Mouse (Mus musculus): ENCODE results near the gene Sycp1.

Sycp1 gene

GRCm38 (mm10) chr3:102935451-102936354 lies at the start of gene Sycp1:
Sycp1 (minus strand) TSS chr3:102936100.
- no peak for DNase-seq

DNA sequence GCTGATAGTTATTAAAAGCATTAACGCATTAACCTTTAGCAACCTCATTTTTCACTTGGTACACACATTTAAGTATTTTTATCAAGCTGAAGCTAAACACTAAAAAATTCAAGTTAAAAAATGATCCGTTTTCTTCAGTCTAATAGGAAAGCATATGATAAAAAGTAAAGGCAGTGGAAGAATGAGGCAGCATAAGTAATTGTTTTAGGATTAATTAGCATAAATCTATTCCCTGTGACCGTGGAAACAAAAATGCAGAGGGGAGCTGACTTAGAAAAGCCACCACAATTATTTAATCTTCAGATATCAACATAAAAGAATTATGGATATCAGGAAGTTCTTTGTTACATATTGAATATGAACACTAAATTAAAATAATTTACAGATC lies 44.4 kb upstream of the Sycp1 start:
- no peak for DNase-seq

DNA sequence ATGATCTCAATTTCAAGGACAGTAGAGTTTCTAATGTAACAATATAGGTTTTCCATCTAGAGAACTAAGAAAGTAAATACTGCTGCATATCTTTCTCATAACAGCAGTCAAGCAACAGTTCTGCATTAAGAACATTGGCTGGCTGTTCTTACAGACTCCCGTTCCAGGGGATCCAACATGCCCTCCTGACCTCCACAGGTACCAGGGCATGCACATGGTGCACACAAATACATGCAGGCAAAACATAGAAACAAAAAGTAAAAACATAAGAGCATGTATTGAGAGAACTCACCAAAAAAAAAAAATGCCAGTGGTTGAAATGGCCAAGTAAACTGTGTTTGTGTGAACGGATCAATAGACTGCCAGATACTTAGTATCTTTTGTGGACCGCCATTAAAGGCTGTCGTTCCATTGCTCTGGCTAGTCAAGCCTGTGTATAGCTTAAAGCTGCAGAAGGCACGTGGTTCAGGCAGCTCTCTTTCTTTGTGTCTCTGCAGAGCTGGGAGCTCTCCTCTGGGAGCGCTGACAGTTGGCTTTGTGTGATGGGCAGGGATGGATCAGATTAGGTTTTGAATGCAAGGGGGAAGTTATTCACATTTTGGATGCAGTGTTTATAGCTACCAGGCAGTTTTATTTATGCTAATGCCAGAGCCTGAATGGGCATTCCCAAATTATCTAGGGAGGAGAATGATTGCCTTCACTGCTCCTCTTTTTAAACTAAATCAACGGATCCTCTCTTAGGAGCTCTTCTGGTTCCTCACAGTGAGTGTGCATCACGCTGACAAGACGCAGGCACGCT lies 43.8 kb upstream of the Sycp1 start:
- DNase-seq: no peak

DNA sequence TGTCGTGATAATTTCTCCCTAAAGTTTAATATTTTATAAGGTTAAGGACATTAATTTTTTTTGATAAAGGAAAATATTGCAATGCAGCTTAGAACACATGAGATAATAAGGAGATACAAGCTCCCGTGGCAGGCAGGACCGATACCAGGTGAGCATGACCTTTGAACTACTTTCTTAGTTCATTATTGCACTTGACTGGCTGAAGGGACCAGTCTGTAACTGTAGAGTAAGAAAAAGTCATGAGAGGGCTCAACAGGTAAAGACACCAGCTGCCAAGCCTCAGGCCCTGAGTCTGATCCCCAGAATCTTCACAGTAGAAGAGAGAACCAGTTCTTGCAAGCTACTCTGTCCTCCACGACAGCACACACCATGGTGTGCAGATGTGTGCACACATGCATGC lies 41.0 kb upstream of the Sycp1 start:
- no peak for DNase-seq

- no peak for DNase-seq
Measured at GRCm38 (mm10) chr3:102970508-102970907, 34.6 kb upstream of the Sycp1 start.

DNA sequence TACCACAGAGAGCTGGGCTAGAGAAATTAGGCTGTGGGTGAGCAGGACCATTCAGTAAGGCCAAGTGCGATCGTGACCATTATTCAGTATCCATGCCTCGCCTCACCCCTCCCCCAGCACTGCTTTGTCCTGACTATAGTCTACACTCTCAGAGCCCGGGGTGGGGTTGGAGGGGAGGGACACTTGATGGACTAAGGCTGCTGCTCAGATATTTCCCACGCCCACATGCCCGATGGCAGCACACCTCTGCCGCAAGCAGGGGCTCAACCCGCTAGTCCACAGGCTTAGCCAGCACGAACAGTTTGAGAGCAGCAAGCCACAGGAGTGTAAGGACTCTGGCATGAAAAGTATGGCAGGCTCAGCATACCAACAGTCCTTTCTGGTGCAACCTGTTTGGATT lies 34.2 kb upstream of the Sycp1 start:
- no peak for DNase-seq

- no peak for DNase-seq
Measured at GRCm38 (mm10) chr3:102964033-102964432, 28.1 kb upstream of the Sycp1 start, which contains the start of gene Nr1h5. Nr1h5 (minus strand) TSS chr3:102964133.

GRCm38 (mm10) chr3:102955596-102955995 lies 19.7 kb upstream of the Sycp1 start:
- no peak for DNase-seq

DNA sequence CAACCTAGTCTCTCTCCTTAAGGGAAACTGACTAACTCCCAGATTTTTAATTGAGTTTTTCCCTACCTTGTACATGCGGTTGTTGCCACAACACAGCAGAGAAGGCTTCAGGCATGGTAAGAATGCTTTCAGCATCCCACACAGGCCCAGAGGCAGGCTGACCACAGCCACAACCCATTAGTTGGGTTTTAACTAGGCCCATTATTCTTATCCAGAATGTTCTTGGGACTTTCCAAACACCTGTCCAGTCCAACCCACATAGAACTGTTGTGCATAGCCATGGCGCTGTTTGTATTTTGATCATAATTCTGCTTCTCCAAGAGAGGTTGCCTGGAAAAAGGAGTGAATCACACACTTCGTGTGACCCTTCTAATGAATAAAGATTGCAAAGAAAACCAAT lies 19.2 kb upstream of the Sycp1 start:
- DNase-seq: no peak

- no peak for DNase-seq
Measured at GRCm38 (mm10) chr3:102954476-102954875, 18.6 kb upstream of the Sycp1 start.

DNA sequence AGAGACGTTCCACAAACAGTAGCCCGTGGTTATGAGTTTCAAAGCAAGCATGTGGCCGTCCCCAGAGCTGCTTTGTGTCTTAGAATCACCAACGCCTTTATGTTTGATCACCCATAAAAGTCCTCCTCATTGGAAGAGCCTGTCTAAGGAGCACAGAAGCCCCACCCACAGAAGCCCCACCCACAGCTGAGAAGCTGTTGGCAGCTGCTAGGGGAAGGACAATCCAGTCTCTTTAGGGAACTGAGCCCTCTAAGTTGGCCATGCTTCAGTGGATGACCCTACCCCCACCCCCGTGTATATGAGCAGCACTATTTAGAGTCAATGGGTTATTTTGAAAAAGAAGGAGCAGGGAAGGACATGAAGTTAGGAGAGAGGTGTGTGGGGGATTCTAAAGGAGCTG lies 11.0 kb upstream of the Sycp1 start:
- DNase-seq: no peak

GRCm38 (mm10) chr3:102946312-102946711 lies 10.4 kb upstream of the Sycp1 start:
- no peak for DNase-seq

GRCm38 (mm10) chr3:102938100-102938499 lies 2.2 kb upstream of the Sycp1 start:
- DNase-seq: no peak

DNA sequence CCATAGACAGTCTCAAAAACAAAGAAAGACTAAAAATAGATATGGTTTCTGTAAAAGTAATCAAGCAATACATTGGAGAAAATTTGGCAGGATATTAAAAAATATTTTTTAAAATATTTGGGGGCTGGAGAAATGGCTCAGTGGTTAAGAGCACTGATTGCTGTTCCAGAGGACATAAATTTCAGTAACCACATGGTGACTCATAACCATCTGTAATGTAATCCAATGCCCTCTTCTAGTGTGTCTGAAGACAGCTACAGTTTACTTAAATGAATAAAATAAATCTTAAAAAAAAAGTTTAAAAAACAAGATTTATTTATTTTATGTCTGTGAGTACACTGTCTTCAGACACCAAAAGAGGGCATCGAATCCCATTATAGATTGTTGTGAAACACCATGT lies 36.8 kb downstream of the Sycp1 start:
- DNase-seq: no peak

DNA sequence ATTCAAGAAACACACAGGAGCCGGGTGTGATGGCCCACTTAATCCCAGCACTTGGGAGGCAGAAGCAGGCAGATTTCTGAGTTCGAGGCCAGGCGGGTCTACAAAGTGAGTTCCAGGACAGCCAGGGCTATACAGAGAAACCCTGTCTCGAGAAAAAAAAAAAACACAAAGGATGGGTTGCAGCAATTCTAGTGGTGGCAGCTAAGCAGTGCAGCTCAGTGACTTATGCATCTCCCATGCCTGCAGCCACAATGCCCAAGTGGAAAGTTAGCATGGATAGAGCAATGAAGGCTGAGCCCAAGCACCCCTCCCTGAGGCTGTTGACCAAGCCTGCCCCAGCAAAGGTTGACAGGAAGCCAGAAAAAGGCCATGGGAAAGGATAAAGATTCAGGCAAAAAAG lies 55.4 kb downstream of the Sycp1 start:
- no peak for DNase-seq

DNA sequence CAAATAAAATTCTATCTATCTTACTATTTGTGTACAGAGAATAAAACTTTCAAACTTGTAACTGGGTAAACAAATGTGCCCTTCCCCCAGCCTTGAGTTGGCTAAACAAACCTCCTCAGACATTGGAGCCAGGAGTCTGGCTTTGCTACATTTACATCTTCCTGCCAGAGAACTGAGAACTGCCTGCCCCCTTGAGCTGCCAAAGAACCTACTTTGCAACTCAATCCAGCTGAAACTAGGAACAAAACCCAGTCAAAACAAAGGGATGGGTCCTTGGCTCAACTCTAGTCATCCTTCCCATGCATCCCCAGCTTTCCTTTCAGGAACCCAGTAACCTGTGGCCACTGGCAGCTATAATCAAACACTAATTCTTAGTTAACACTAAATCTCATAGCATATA lies 87.2 kb downstream of the Sycp1 start:
- no peak for DNase-seq

GRCm38 (mm10) chr3:102842386-102842785 lies 93.5 kb downstream of the Sycp1 start:
- no peak for DNase-seq

DNA sequence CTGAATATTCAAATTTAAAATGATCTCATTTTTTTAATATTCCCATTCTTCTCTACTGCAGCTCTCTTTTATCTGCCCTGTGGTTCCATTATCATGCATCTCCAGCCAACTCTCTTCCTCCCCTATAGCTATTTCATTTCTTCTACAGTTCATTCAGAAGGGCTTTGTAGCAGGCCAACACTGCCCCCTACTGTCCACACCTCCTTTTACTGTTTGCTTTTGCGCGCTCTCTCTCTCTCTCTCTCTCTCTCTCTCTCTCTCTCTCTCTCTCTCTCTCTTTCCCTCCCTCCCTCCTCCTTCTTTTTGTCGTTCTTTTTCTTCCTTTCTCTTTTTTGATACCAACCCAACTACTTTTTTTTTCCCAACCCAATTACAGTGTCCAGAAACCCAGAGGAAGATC lies 132.0 kb downstream of the Sycp1 start:
- DNase-seq: peak; percentile 67

- DNase-seq: no peak
Measured at GRCm38 (mm10) chr3:102787369-102787768, 148.5 kb downstream of the Sycp1 start.

- no peak for DNase-seq
Measured at GRCm38 (mm10) chr3:102782618-102783017, 153.3 kb downstream of the Sycp1 start, which contains the start of gene Tshb. Tshb (minus strand) TSS chr3:102782718.

DNA sequence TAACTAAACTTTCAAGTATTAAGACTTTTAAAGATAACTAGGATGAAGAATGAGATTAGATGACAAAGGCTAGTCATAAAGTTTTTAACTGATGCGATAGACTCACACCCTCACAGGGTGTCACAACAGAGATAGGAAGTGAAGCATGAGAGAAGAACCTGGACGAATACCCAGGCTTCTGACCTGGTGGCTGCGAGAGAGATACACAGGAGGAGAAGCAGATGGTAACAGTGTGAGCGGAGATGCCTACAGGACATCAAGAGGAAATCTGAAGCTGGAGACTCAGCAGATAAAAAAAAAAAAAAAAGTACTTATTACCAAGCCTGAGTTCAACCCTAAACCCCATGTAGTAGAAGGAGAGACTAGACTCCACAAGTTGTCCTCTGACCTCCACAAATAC lies 162.9 kb downstream of the Sycp1 start:
- DNase-seq: peak; percentile 53

Data from cerebellum, adult 8-10 months (tissue).